Mouse (Mus musculus) c-Kit-negative CD71-positive TER-119-positive erythroid progenitor cells, embryonic 14.5 days (primary cell): ENCODE results near the gene Ascc3.

Experiments
- DNase-seq: peaks from one replicate; pipeline ENCODE4 v3.0.0-alpha.2; 2013; ENCODE audit warnings: low read depth, low spot score

The Ascc3 gene

DNA sequence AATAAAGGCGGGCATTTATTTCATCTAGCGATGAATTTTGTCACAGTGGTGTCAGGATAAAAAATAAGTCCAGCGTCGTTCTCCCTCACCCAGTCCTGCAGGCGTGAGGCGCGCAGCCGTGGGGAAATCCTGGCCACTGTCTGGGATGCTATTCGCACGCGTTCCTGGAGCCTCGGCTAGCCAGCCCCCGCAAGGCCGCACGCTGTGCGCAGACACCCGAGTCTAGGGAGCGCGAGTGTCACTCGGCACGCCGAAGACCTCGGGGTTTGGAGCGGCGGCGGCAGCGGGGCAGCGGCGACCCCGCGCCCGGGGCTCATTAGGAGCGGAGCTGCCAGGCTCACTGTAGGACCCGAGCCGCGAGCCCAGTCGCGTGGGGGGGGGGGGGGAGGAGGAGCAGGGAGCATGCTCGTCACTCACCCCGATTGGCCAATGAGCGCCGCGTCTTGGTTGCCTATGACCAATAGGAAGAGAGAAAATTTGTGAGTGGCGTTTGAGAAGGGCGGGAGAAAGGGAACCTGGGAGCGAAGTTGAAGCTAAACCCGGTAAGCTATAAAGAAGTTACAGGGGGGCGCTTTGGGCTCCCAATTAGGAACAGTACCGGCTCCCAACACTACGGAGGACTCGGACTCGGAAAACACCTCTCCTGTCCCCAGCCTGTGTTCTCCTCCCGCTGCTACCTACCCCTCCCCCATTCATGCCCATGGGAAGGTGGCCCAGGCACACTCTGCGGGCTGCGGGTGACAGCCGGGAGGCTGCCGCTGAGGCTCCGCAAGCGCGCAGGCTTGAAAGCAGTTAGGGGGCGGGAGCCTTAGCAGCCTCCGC lies 301.9 kb downstream of the Ascc3 start, which contains the start of gene Sim1:
Gene Sim1, plus strand, starts transcription at position 585 of the 822 bp plus-strand sequence.
- no peak for DNase-seq

DNA sequence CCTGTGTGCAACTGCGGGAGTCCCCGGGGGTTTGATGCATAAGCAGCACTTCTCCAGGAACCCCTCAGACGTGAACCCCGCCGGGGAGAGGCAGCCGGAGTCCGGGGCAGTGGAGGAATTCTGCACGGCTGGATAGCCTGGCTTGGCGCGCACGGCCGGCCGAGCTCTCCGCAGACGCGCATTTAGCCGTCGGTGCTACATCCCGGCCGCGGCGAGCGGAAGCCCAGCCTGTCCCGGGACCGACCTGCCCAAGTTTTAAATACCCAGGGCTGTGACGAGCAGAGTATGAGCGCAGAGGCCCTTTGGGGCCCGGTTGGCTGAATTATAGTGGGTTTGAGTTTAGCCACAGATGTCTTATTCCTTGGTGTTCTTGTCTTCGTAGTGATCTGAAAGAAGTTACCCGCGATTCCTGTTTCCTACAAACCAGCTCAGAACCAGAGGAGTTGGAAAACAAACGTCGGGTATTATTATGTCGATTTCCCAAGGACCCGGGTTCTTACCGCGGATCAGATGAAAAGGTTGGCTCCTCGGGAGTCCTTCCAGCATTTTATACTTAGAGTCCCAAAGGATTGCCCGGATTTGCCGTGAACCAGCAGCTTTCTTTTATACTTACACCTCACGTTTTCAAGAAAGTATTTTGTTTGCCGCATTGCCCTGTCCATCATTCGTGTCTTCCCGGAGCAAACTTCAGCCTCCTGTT lies 302.8 kb downstream of the Ascc3 start:
- DNase-seq: no peak

DNA sequence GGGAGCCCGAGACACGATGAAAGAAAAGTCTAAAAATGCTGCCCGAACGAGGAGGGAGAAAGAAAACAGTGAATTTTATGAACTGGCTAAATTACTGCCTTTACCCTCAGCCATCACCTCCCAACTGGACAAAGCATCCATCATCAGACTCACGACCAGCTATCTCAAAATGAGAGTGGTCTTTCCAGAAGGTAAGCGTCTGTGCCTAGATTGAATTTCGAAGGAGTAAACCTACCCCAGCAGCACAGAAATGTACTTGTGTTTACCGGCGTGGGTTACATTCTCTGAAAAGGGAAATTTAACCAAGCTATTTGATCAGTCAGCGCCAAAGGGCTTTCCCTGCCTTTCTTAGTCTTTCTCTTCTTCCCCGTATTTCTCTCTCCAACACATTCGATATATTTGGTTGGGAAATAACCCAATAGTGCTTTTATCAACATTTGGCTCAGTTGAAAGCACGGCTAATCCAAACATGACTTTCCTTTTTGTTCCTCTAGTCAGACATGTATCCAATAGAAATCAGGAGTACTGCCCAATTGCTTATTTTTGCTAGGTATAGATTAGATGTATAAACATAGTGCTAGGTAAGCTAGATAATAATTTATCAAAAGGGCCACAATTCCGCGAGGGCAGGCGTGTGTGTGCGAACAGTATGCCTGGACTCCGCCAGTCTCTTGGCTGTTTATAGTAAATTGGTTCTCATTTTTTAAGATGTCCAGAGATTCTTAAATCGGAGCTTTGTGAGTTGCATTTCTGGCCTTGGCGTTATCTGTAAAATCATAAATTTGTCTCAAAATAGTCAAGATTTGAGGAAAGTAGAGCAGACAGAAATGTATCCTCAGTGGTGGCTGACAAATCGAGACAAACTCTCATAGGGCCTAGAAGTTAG lies 303.7 kb downstream of the Ascc3 start:
- no peak for DNase-seq

DNA sequence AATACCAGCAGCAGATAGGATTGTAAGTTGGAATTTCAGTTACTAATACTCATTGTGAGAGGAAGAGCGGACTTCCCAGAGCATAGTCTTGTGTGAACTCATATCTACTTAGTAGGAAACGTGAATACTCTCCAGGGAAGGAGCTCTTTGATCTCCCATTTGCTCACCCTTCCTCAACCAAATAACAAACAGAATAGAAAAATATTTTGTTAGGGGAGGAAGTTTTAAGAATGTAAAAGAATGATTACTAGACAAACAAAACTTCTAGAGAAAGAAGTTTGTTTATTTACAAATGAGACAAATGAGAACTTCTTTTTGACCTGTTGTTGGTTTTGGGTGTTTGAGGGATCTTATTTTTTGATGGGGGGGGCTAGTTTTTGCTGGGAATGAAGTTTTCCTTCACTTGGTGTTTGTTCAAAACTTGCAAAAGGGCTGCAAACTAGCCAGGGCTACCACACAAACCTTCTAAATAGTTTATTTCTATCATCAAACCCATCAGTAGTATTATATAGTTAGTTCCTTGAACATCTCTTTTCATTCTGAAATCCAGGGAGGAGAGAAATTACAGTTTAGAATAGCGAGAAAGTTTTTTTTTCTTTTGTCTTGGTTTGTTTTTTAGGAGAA lies 304.4 kb downstream of the Ascc3 start:
- no peak for DNase-seq

DNA sequence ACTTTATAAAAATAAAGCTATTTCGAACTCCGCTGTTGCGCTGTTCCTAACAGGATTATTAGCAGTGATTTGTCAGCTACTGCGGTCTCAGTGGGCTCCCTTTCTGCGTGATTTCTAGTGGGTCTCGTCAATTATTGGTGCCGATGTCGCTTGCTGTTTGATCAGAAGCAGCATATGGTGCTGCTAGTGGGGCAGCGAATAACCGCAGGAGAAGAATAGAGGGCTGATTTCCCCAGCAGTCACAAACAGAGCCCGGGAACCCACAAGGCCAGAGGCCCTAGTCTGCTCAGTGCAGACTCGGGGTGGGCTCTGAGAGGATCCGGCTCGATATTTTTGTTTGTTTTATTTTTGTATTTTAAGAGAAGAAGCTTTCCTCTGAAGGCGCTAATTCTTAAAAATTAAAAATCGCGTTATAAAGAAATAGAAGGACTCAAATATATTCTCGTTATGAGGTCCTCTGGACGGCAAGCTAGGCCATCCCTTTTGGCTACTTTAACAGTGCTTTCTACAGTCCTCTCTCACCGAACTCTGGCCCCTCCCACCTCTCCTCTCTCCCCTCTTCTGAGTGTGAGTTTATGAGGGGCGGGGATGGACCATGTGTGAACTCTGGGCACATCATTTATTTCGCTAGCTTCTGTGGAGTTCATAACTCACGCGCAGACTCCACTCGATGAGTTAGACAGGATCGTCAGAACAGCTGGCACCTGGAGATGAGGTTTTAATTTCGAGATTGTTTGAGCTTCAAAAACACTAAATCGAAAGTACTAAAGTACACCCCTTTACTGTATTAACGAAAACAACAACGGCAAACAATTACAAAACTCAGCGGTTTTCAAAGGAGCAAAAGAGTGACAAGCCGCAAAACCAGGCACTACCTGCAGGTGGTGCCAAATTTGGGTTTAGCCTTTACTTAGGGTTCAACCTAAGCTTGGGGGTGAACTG lies 305.3 kb downstream of the Ascc3 start:
- DNase-seq: no peak

DNA sequence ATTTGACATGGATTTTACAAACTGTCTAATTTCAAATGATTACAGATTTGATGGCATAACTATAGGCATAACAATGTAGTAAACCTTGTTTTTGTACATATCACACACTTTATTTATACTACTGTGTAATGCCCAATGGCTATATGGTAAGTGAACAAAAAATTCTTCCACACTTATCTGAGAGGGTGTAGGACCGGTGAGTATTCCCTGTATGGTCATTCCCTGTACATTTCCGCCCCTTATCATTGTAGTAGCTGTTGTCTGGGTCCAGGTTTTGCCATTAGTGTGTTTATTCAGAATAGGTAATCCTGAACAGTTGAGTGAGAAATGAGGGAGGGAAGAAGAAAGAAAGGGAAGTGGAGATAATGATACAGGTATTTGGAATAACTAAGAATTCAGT lies 306.2 kb downstream of the Ascc3 start:
- no peak for DNase-seq

DNA sequence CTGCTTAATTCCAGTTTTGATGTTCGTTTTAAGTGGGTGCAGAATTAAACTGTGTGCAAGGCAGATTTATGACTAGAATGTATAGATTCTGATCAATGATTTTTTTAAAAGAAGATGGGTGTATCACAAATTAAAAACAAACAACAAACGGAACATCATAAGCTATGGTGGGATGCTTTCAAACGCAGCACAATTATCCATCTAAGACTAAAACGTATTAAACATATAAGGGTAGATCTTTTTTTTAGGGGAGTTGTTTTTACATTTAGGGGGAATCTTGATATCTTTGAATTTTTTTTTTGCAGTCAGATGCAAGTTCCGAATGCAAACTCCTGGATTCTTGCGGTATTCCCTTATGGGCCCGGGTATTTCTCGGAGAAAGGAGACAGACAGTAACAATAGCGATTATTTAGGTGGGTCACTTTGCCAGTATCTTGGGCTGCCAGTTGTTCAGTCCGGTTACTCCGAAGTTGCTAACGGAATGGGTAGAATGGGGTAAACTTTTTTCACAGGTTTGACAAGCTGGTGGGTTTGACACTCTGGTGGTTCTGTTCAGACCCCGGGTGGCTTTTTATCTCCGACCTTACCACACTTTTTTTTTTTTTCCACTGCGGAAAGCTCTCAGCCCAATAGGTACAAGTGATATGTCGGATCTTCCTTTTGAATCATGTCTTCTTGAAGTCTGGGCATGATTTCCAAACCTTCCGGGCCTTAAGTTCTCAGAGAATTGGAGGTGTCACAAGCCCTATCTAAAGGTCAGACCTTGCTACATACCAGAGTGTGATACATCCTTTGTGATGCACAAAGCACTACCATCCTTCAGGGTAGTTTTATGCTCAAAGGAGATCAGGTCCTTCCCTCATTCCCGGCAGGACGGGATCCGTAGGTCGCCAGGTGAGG lies 307.6 kb downstream of the Ascc3 start:
- DNase-seq: no peak
